Mouse (Mus musculus): ENCODE measurements around the gene Gm43518.

- TF ChIP-seq POLR2A (IDR thresholded peaks at IDR 0.05; ENCODE audit: insufficient read depth, low read depth, low read length) = no peak
- TF ChIP-seq CTCF (IDR thresholded peaks at IDR 0.05) = no peak
- TF ChIP-seq EP300 (IDR thresholded peaks at IDR 0.05; ENCODE audit: insufficient read depth, low read depth, low read length) = no peak
Measured at GRCm38 (mm10) chr5:123982838-123983237, 55.6 kb downstream of the Gm43518 start.

Measured in heart, adult 2 months (tissue).